Mouse (Mus musculus): ENCODE data around the gene Flt1. TPM values are rescaled to one million over a fixed set of nuclear protein-coding genes. Genes with fewer than 3 reads are reported as not detected.

The Flt1 gene
- total RNA-seq, 2 experiments from 2014 or later, result 26.3 to 28.2 TPM

- no peak for DNase-seq
Measured at GRCm38 (mm10) chr5:147726701-147727393, 1.0 kb upstream of the Flt1 start.

GRCm38 (mm10) chr5:147724945-147725830, 623 bp downstream of the Flt1 start:
- intact Hi-C loops (cut with DNase I), result no loop called here
- DNase-seq, result peak; percentile 51

More at GRCm38 (mm10) chr5:147726701-147727393, 1.0 kb upstream of the Flt1 start:
- intact Hi-C loops (cut with DNase I), result no loop called here

GRCm38 (mm10) chr5:147724391-147724790, 1.4 kb downstream of the Flt1 start:
- no peak for DNase-seq
- intact Hi-C loops (cut with DNase I), result no loop called here

- intact Hi-C loops (cut with DNase I), result no loop called here
- no peak for DNase-seq
Measured at GRCm38 (mm10) chr5:147723811-147724210, 2.0 kb downstream of the Flt1 start.

- no peak for DNase-seq
- intact Hi-C loops (cut with DNase I), result no loop called here
Measured at GRCm38 (mm10) chr5:147721438-147721837, 4.4 kb downstream of the Flt1 start.

- no peak for DNase-seq
- intact Hi-C loops (cut with DNase I), result loop anchor here (10.0 kb wide), 1 partner anchor 116 kb away; no protein-coding TSS in a partner anchor
Measured at GRCm38 (mm10) chr5:147718335-147718734, 7.5 kb downstream of the Flt1 start.

- DNase-seq, result no peak
- intact Hi-C loops (cut with DNase I), result loop anchor here (10.0 kb wide), 1 partner anchor 118 kb away; no protein-coding TSS in a partner anchor
Measured at GRCm38 (mm10) chr5:147716697-147717217, 9.1 kb downstream of the Flt1 start.

GRCm38 (mm10) chr5:147716276-147716675, 9.5 kb downstream of the Flt1 start:
- DNase-seq, result no peak
- intact Hi-C loops (cut with DNase I), result loop anchor here (10.0 kb wide), 1 partner anchor 119 kb away; no protein-coding TSS in a partner anchor

GRCm38 (mm10) chr5:147715391-147715790, 10.4 kb downstream of the Flt1 start:
- intact Hi-C loops (cut with DNase I), result loop anchor here (10.0 kb wide), 1 partner anchor 119 kb away; no protein-coding TSS in a partner anchor
- DNase-seq, result no peak

GRCm38 (mm10) chr5:147708500-147708899, 17.3 kb downstream of the Flt1 start:
- intact Hi-C loops (cut with DNase I), result no loop called here
- no peak for DNase-seq

GRCm38 (mm10) chr5:147707479-147707878, 18.3 kb downstream of the Flt1 start:
- intact Hi-C loops (cut with DNase I), result no loop called here
- no peak for DNase-seq

GRCm38 (mm10) chr5:147704890-147705289, 20.9 kb downstream of the Flt1 start:
- intact Hi-C loops (cut with DNase I), result no loop called here
- no peak for DNase-seq

GRCm38 (mm10) chr5:147702423-147702822, 23.4 kb downstream of the Flt1 start:
- no peak for DNase-seq
- intact Hi-C loops (cut with DNase I), result no loop called here

GRCm38 (mm10) chr5:147701024-147701423, 24.8 kb downstream of the Flt1 start:
- DNase-seq, result no peak
- intact Hi-C loops (cut with DNase I), result no loop called here

GRCm38 (mm10) chr5:147698044-147698443, 27.8 kb downstream of the Flt1 start:
- intact Hi-C loops (cut with DNase I), result no loop called here
- DNase-seq, result no peak

GRCm38 (mm10) chr5:147697165-147697564, 28.6 kb downstream of the Flt1 start:
- intact Hi-C loops (cut with DNase I), result no loop called here

GRCm38 (mm10) chr5:147692622-147693021, 33.2 kb downstream of the Flt1 start:
- DNase-seq, result no peak
- intact Hi-C loops (cut with DNase I), result no loop called here

More at GRCm38 (mm10) chr5:147697165-147697564, 28.6 kb downstream of the Flt1 start:
- DNase-seq, result no peak

- DNase-seq, result no peak
- intact Hi-C loops (cut with DNase I), result no loop called here
Measured at GRCm38 (mm10) chr5:147683707-147684323, 42.0 kb downstream of the Flt1 start.

- DNase-seq, result no peak
- intact Hi-C loops (cut with DNase I), result no loop called here
Measured at GRCm38 (mm10) chr5:147681224-147681623, 44.6 kb downstream of the Flt1 start.

- intact Hi-C loops (cut with DNase I), result no loop called here
- DNase-seq, result no peak
Measured at GRCm38 (mm10) chr5:147680711-147681110, 45.1 kb downstream of the Flt1 start.

GRCm38 (mm10) chr5:147679316-147679715, 46.5 kb downstream of the Flt1 start:
- DNase-seq, result no peak
- intact Hi-C loops (cut with DNase I), result no loop called here

Data from gastrocnemius, postnatal 36 days (tissue).